Comparison of ENCODE assay signal across 14 mouse cellular contexts in genomic region chr10:88399271-88399670, GRCm38 (mm10).
"Had no signal": no experiment of that assay in that cellular context is flagged by ENCODE, and none has a peak within 500 bp of the region (broad histone marks: within the 10 kb centered on the region; RNA-seq: fewer than 3 reads in every experiment).

No protein-coding gene starts in this region.

- H3K4me1 ChIP-seq: limb, embryonic 15.5 days; midbrain, embryonic 13.5 days had no signal

- H3K27ac ChIP-seq: limb, embryonic 15.5 days; liver, embryonic 12.5 days; midbrain, embryonic 13.5 days; stomach, postnatal 0 days had no signal

- ATAC-seq: intestine, embryonic 16.5 days; liver, embryonic 12.5 days; midbrain, embryonic 13.5 days had no signal

- H3K27me3 ChIP-seq: limb, embryonic 15.5 days; liver, embryonic 12.5 days; midbrain, embryonic 13.5 days had no signal

- H3K4me3 ChIP-seq: limb, embryonic 15.5 days; liver, embryonic 12.5 days; midbrain, embryonic 13.5 days; myocyte had no signal

- DNase-seq: kidney, adult 8-10 months; kidney, postnatal 25 days; lung, embryonic 14.5 days; lung, postnatal 10 days; lung, postnatal 4 days; right cerebral cortex, postnatal 25 days; thymus, adult 18-20 months; thymus, postnatal 36 days had no signal
